Mouse (Mus musculus) embryo, embryonic 9.5 days (tissue): ENCODE results near the gene Htatip2.

Experiments
- DNase-seq: peaks from one replicate; pipeline ENCODE4 v3.0.0-alpha.2; 2017; ENCODE audit errors: extremely low spot score

Gene Htatip2

DNA sequence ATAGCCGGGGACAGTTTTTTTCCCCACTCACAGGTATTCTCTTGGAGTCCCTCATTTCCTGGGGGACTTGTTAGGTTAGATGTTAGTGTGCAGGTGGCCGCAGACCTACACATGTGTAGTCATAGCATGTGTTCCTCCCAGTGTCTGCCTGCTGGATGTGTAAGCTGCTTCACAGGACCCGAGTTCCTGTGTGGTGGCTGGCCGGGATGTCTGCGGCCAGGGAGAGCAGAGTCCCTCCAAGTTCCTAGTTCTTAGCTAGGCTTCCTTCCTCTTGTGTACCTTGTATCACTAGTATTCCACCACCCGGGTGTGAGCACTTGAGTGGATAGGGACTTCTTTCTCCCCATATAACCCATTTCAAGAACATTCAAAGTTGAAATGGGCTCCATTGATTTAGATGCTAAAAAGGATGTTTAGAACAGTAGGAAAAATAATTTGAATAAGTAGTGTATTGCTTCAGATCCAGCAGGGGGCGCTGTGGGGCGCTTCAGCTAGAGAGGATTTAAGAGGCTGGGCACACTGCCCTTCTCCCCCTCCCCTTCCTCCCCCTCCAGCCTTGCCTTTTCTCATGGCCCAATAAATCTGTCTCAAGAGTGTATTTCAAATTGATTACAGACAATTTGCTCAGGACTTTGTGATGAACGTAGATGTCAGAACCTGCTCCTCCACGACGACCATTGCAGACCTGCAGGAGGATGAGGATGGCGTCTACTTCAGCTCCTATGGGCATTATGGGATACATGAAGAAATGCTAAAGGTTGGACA is 27.9 kb downstream of the Htatip2 start:
- DNase-seq: peak; percentile 54

DNA sequence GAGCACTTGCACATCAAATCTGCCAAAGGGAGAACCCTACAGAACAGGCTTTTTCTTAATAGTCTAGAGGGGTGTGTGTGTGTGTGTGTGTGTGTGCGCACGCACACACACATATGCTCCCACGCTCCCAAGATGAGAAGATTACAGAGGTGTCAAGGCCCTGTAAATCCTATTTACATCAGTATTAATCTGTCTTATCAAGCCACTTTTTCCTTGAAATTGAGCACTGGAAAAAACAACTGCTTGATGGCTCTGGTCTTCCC is 28.4 kb downstream of the Htatip2 start:
- no peak for DNase-seq

DNA sequence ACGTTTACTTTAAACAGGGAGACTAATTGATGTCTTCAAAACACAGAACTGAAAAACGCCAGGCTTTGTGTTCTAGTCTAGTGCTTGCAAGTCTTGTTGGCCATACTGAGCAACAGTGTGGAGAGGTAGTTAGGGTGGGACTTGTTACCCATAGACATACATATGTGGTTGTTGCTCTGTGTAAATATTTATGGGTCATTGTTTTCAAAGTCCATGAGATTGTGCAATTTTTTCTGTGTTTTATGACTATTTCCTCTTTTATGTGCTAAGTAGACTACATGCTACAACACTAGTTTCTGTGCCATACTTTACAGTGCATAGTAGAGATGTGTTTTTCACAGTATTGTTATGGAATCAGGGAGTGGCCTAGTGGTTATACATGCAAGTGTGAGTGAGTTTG is 35.4 kb downstream of the Htatip2 start:
- DNase-seq: no peak

DNA sequence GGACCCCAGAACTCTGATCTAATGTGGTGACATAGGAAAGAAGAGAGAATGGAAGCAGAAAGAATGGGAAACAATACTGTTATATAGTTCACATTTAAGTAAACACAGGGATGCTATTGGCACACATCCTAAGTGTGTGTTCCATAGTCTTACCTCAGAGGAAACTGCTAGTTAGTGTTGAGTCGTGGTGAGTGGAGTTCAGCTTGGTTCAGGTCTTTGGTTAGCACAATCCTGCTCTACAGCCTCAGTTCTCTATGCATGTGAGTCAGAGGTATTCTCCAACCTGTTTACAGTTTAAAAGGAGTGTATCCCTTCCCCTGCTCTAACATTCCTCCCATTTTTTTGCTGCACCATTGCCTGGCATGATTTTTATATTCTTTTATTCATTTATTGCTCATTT is 38.3 kb downstream of the Htatip2 start:
- DNase-seq: no peak

DNA sequence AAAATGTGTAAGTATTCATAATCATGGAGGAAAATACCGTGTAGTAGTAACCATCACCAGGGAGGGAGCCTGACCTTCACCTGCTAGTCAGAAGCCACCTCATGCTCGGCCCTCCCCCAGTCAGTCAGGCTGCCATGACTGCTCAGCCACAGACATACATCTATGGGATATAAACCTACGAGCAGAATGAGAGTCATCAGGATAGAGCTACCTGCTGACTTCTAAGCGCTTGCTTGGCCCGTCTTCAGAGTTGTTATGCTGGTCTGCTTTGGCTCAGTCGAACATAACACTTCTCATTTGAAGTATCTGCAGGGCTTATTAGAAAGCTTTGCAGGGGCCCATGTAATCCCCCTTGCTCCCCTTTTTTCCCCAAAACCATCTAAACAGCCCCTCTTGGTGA is 44.6 kb downstream of the Htatip2 start:
- DNase-seq: no peak

DNA sequence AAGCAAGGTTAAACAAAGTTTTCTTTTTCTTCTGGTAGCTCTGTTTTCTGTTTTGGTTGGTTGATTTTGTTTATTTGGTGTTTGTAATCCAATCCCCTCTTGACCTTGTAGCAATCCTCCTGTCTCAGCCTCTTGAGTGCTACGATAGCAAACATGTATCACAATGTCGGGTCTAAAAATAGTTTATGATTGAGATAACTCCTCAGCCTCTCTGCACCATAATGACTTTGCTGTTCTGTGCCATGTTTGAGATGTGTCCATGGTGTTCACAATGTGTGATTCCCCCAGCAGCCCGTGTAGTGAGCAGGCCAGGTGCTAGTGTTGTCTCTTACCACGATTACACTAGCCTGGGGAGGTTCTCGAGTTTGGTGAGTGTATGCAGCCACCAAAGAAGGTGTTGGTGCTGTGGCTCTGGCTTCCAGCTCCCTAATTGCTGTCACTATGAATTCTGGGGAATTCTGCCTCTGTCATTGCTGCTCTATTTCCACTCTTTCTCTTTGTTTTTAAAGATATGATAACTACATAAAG is 45.8 kb downstream of the Htatip2 start:
- DNase-seq: no peak

DNA sequence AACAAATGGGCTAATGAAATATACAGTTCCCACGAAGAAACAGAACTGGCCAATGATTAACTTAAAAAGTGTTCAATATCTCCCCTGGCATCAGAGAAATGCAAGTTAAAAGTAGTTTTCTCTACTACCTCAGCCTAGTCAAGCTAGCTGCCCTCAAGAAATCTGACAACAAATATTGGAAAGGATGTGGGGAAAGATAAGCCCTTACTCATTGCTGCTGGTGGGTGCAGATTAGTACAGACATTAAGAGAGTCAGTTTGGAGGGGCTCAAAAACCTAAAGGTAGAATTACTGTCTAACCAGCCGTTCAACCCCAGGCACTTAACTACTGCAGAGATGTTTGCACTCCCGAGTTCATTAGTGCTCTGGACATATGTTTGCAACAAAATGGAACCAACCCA is 46.7 kb downstream of the Htatip2 start:
- no peak for DNase-seq

DNA sequence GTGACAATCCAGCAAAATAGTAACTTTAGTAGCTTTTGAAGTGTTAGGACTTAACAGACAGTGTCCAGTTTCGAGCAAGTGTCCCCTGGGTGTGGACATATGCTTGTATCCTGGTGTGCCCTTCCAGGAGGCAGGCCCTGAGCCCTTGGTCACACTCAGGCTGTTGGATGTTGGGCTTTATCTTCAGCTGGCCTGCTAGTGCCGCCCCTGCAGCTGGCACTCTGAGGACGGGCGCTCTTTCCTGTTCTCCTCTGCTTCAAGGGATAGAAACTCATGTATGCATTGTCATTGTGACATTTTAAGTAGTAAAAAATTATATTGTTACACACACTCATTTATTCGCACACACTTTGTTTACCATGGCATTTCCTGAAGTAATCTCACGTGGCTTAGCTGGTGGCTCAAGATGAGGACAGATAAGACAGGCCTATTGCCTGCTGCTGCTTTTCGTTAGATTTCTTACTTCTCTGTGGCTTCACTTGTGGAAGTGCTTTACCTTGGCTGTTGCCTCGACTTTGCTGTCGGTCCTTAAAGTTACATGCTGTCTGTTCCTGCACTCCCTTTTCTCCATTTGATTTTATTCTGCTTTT is 48.3 kb downstream of the Htatip2 start:
- no peak for DNase-seq

DNA sequence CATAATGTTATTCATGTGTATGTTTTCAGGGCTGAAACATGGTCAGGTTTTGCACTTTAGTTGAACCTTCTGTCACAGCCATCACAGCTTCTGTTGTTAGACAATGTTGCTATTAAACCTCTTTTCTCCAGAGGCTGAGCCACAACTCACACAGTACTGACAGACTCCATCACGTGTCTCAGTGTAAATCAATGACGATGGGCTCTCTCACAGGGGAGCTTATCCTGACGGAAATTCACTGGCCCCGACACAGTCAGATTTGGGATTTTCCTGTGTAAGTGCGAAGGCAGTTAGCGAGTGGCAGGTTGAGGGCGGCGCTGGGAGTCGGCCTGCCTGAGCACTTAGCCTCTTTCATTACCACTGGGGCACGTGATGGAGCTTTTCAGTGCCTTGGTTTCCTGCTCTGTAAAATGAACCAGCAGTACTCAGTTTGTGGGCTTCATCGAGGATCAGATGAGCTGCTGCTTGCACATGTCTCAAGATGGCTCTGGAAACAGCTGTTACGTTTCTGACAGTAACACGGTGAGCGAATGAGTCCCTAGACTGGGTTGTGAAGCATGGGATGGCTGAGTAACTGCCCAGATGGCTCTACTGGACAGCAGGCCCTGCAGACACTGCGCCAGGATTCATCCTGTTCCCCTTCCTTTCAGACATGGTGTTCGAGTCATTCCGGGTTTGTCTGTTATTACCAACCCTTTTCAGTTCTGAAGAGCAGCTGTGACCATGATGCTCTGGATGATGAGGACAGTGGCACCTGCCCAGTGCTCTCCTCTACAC is 49.1 kb downstream of the Htatip2 start:
- no peak for DNase-seq

DNA sequence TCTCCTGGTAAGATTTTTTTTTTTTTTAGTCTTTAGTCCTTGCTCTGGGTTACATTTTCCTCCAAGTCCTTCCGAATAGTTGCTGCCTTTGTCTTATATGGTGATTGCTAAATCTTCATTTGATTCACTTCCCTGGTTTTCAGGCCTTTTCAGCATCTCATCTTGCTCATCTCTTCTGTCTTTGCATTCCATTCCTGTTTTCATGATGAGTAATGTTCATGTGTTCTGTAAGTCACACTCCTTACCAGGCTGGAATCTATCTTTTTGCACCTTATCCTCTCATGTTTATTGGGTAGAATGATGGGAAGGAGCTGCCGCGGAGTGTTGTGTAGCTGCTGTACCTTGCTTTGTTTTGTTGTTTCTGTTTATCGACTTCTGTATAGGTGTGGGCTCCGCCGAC is 50.2 kb downstream of the Htatip2 start:
- DNase-seq: no peak

DNA sequence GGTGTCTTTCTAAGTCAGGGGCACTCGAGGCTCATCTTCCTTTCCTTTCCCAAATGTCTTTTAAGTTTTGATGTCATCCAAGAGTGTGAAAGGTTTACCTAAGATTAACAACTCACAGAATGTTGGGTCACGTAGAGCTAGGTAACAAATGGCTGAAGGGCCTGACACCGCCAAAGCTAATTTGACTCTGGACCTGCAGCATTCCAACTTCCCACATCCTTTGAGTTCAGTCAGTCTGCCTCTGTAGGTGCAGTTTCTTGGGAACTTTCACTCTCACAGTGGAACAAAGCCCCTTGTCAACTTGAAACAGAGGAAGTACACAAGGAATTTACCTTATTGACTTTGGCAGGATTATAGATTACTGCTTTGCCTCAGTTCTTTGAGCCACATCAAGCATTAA is 50.6 kb downstream of the Htatip2 start:
- DNase-seq: no peak

DNA sequence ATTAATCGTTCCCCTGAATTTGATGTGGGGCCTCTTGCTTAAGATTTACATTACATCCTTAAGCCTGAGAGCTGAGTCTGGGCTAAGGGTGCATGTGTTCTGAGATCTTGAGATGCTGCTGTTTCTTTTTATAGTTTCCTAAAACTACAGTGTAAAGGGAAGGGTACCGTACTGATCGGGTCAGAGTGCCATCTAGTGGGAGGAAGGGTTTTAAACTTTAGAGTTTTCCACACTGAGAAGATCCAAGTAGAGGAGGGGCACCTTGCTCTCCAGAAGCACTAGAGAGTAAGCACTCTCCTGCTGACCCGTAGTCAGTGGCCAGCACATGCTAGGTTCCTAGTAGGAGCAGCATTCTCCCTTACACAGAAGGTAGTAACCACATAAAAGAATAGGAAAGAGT is 52.4 kb downstream of the Htatip2 start:
- peak; percentile 14 for DNase-seq

DNA sequence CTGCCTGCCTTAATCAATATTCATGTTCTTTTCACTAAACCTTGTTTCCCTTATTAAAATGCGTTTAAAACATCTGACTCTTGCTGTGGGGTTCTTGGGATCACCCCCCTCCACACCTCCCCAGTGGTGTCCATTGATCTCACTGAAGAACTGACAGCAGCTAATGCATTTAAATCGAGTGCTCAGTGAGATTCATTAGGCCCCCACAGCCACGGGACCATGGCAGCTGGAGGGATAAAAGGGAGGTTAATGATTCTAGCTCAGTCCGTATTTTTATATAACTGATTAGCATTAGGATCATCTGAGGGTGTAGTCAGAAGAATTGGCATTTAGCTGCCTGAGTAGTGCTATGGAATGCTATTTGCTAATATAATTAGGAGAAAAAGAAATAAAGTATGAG is 60.5 kb downstream of the Htatip2 start:
- no peak for DNase-seq

DNA sequence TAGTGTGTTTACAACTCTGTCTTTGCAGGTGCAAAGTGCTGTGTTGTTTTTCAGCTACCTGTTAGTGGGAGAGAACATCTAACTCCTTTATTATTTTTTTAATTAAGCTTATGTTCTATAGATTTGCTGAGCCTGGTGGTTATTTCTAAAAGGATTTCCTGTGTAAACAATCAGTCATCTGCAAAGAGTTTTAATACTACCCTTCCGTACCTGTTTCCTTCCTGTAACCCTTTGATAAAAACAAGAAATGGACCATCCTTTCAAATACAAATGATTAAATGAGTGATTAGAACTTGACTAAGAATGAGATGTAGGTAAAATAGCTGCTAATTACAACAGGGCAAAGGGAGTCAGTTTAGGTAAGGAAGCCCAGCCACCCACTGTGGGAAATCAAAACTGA is 62.5 kb downstream of the Htatip2 start:
- no peak for DNase-seq

DNA sequence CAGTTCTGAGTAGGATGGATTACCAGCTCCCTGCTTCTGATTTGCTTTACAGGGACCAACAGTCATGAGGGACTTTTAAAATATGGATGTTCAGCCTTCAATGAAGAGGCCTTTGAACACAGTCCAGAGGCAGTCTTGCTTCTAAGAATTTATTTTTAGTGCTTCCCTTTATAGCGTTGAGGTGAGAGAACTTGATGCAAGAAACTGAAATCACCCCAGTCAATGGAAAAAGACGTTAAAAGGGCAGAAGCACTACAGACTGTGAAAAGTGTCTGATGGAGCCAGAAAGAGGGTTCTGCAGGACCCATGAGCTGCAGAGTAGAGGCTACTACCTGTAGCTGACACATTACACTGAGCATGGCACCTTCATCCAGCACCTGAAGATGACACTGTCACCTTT is 63.1 kb downstream of the Htatip2 start:
- no peak for DNase-seq
